Mouse (Mus musculus): ENCODE data around the gene Prickle4.

The Prickle4 gene

GRCm38 (mm10) chr17:47694503-47695336 is at the start of gene Prickle4:
TSS of gene Prickle4 (minus strand) at chr17:47694736.
- DNase-seq (ENCODE audit: low read depth, low spot score) = peak; percentile 98

DNA sequence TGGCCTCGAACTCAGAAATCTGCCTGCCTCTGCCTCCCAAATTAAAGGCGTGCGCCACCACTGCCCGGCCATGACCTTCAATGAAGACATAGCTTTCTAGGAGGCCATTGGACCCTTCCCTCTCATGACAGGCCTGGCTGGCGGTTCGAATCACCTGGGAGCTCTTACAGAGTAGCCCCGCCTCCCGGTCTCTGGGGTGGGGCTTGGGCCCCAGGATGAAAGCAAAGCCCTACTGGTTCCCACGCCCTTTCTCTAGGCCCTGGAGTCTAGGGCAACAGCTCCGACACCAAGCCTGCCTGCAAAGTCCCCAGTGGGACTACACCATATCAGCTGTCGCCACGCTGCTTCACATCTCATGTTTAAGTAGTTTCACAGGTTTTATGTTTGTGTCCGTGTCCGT is 49.5 kb upstream of the Prickle4 start:
- no peak for DNase-seq (ENCODE audit: low read depth, low spot score)

- DNase-seq (ENCODE audit: low read depth, low spot score) = no peak
Observed at GRCm38 (mm10) chr17:47742991-47743734, 48.6 kb upstream of the Prickle4 start.

- no peak for DNase-seq (ENCODE audit: low read depth, low spot score)
Observed at GRCm38 (mm10) chr17:47740186-47740585, 45.6 kb upstream of the Prickle4 start.

- DNase-seq (ENCODE audit: low read depth, low spot score) = no peak
Observed at GRCm38 (mm10) chr17:47738879-47739798, 44.6 kb upstream of the Prickle4 start.

- DNase-seq (ENCODE audit: low read depth, low spot score) = peak; percentile 44
Observed at GRCm38 (mm10) chr17:47738066-47738878, 43.7 kb upstream of the Prickle4 start.

DNA sequence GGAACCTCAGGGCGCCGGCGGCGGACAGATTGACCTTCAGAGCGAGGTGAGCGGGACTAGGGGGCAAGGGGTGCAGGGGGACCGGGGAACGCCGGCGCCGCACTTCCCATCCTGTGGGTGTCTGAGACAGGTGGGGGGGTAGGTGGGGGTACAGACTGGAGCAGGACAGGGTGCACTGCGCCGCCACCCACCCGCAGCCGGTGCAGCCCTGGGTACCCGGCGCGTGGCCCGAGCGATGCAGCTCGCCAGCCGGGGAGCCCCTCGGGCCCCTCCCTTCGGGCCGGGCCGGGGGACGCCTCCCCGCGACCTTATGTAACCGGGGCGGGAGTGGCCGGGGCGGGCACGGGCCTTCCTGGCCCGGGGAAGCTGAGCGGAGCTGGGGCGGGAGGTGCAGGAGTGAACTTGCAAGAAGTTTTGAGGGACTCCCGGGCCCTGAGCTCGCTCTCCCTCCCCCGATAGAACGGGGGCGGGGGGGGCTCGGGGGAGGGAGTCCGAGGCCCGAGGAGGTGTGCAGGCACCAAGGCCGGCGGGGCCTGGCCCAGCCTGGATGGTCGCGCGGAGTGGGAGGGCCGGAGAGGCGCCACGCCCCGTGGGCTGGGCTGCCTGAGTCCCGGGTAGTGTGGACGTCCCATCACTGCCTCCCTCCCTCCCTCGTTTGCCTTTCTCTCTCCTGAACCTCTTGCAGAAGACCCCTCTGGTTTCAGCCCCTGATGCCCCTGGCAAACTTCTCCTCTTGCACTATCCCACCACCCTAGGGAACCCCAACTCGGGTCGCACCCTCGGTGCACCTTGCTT is 42.9 kb upstream of the Prickle4 start:
- DNase-seq (ENCODE audit: low read depth, low spot score) = peak; percentile 92

DNA sequence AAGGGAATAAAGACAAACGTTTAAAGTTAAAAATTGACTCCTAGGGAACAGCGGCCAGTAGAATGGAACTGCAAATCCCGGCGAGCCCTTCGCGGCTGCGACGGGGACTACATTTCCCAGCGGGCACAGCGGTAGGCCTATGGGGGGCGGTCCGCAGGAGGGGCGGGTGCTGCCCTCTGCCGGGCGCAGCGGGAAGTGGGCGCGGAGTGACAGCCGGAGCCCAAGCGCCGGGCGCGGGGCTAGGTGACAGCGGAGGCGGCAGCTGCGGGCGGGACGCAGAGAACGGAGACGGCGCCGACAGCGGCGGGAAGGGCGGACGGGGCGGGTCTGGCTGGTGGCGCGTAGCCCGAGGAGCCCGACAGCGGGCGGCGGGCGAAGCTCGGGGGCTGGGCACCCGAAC is 42.3 kb upstream of the Prickle4 start, which contains the start of gene Tfeb:
Gene Tfeb (plus strand): TSS at position 175 of the 400 bp plus-strand sequence.
- peak; percentile 96 for DNase-seq (ENCODE audit: low read depth, low spot score)

DNA sequence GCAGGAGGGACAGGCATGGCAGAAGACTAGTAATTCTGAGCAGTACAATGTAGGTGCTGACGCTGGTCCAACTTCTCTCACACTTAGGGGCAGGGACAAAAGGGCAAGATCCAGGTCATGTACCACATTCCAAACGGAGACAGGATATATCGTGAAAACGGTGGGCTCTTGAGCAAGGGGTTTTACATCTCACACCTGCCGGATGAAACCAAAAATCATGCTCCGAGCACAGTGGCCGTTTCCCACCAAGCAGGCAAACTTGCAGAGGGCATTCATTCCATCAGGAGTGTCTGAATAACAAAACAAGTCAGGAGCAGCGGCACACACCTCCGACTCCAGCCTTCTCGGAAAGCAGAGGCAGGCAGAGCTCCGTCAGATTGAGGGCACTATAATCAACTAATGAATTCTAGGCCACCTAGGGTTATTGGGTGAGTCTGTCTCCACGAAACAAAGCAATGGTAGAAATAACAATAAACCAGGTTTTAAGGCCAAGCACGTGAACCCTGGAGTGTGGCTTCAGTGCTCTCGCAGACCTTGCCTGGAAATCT is 41.1 kb upstream of the Prickle4 start:
- DNase-seq (ENCODE audit: low read depth, low spot score) = no peak

DNA sequence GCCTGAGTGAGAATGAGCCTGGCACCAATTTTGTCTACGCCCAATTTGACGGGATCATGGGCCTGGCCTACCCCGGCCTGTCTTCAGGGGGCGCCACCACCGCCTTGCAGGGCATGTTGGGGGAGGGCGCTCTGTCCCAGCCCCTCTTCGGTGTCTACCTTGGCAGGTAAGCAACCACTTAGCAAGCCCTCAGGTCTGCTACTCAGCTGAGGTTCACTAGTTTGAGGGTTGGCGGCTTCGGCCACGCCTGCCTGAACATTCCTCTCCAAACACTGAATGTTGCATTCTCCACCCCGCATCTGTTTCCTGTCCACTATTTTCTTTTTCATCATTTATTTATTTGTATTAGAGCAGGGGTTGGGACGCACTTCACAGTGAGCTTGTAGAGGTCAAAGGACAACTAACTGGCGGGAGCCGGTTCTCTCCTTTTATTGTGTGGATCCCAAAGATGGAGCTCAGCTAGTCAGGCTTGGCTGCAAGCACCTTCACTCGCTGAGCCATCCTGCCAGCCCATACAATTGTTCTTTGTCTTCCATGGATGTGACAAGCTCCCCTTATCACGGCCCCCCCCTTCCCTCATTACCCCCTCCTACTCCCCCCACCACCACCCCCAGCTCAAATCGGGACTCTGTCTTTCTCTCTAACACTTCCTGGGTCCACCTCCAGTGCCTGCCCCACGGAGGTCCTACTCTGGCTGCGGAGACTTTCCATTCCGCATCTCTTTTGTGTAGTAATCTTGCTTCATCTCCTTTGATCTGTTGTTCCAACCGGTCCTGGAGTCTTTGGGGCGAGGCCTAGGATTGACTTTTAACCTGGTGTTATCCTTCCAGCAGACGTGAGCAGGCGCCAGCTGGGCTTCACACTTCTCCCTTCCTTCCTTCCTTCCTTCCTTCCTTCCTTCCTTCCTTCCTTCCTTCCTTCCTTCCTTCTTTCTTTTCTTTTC is 36.4 kb upstream of the Prickle4 start:
- DNase-seq (ENCODE audit: low read depth, low spot score) = no peak

- DNase-seq (ENCODE audit: low read depth, low spot score) = no peak
Observed at GRCm38 (mm10) chr17:47726566-47726965, 32.0 kb upstream of the Prickle4 start, which contains the start of gene Pgc. TSS of gene Pgc (plus strand) at chr17:47726842.

GRCm38 (mm10) chr17:47721183-47721582 is 26.6 kb upstream of the Prickle4 start:
- DNase-seq (ENCODE audit: low read depth, low spot score) = no peak

GRCm38 (mm10) chr17:47715037-47715436 is 20.5 kb upstream of the Prickle4 start:
- no peak for DNase-seq (ENCODE audit: low read depth, low spot score)

DNA sequence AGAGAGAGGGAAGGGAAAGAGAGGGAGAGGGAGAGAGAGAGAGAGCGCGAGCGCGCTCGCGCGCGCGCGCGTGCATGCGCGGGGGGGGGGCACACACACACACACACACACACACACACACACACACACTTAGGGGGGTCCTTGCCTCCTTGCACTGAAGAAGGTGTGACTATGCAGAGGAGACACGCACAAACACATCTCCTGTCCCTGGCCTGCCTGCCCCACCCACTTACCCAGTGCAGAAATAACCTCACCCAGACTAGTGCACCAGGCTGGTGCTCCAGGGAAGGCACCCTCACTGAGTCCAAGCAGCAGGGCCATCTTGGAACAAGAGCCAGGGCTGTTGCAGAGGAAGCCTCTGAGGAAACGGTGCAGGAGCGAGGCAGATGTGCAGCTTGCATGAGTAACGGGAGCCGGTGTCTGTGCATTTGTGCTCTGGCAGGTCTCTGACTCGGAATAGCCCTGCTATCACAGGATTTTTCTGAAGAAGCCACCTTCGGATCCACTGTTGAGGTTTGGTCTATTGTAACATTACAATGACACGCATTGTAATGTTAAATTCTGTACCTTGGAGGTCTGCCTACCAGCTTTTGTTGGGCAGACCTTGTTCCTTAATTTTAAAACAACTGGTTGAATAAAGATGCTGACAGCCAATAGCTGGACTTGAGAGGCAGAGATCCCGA is 18.5 kb upstream of the Prickle4 start:
- no peak for DNase-seq (ENCODE audit: low read depth, low spot score)

- DNase-seq (ENCODE audit: low read depth, low spot score) = no peak
Observed at GRCm38 (mm10) chr17:47711883-47712282, 17.3 kb upstream of the Prickle4 start.

- DNase-seq (ENCODE audit: low read depth, low spot score) = no peak
Observed at GRCm38 (mm10) chr17:47710036-47710435, 15.5 kb upstream of the Prickle4 start.

DNA sequence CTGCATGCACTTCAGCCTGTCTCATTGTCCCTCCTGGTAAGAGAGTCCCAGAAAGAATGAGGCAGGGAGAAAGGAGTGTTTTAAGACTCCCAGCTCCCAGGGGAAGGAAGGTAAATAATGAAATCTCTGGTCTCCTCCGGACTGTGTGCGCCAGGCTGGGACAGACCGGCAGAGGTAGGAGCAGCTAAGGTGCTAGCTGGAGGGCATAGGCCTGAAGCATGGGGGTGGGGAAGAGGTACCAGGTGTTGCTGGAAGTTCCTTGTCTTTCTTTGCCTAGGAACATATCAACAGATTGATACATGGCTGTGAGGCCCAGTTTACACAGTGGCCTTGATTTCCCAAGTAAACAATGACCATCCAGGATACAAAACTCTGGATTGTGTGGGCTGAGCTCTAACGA is 14.4 kb upstream of the Prickle4 start:
- no peak for DNase-seq (ENCODE audit: low read depth, low spot score)

DNA sequence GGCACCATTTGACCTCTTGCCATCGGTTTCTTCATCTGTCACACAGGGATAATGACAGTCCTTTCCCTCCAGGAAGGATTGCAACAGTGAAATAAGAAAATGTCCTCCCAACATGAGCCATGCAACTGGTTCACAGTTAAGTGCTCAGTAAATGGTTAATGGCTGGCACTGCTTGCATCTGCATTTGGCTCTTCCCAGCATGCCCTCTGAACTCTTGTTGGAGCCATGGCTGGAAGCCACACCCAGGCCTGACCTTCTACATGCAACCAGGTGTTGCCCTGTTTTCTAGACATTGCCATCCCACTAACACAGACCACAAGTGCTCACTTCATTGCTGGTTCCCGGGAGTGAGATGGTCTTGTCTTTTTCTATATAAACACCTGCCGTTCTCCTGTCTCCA is 13.4 kb upstream of the Prickle4 start:
- DNase-seq (ENCODE audit: low read depth, low spot score) = no peak

All from brain, adult 2 months (tissue).